Comparison of ENCODE assay signal across 8 mouse cellular contexts in the genomic region with DNA sequence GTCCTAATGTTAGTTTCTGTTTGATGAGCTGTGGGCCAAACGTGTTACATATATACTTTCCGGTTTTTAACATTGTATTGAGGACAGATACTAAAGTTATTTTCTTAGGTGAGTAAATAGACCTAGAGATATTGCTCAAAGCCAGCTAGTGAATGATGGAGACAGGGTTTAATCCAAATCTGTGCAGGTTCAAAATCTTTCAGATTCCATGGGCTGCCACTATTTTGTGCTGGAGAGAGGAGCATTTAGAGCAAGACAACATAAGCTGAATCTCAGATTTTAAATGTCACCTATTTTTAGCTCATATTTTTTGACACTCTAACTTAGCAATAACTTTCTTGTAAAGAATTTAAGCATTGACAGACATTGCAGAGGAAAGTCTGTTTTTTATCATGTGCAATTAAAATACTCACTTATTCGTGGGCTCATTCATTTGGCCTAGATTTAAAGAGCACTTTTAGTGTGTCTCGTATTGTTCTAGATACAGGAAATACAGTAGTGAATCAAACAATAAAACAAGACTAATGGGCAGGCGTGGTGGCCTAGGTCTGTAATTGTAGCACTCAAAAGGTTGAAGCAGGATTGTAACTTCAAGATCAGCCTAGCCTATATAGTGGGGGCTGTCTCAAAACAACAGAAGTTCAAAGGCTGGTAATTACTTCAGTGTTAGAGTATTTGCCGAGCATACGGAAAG. TPM values are rescaled to one million over a fixed set of nuclear protein-coding genes. Genes with fewer than 3 reads are reported as not detected.
DNase-seq lines count a peak whose midpoint lies in the region; ATAC-seq and TF ChIP-seq lines count a peak whose summit lies in the region.

No protein-coding gene starts in this region.

- H3K79me2 ChIP-seq in liver, adult 2 months (ENCODE audit: control insufficient read depth, insufficient read depth, low read length), result peaks cover 30% of the 10 kb centered on the region

- no peak overlapping the region for H3K27ac ChIP-seq in liver, adult 2 months (replicated peaks; ENCODE audit: insufficient read depth, low read depth, low read length)
- H3K27ac ChIP-seq in embryonic facial prominence, embryonic 13.5 days, result peak overlapping the region; percentile 95
- H3K27ac ChIP-seq in intestine, embryonic 16.5 days (ENCODE audit: low read length), result peak overlapping the region; percentile 99
- no peak overlapping the region for H3K27ac ChIP-seq in neural tube, embryonic 12.5 days

- peak overlapping the region; percentile 79 for H3K4me2 ChIP-seq in embryonic facial prominence, embryonic 13.5 days
- H3K4me2 ChIP-seq in intestine, embryonic 16.5 days (ENCODE audit: low read depth, low read length), result peak overlapping the region; percentile 70
- peak overlapping the region; percentile 85 for H3K4me2 ChIP-seq in neural tube, embryonic 12.5 days (replicated peaks)

- H3K9ac ChIP-seq in liver, adult 2 months (ENCODE audit: low read depth, low read length), result no peak overlapping the region
- H3K9ac ChIP-seq in embryonic facial prominence, embryonic 13.5 days, result peak overlapping the region; percentile 95; the same call in 1 of the 2 replicates
- peak overlapping the region; percentile 81 for H3K9ac ChIP-seq in intestine, embryonic 16.5 days (ENCODE audit: low read depth, low read length)
- H3K9ac ChIP-seq in neural tube, embryonic 12.5 days, result no peak overlapping the region

- peak overlapping the region; percentile 88 for H3K4me3 ChIP-seq in liver, adult 2 months (ENCODE audit: insufficient read depth, low read depth, low read length)
- peak overlapping the region; percentile 96 for H3K4me3 ChIP-seq in embryonic facial prominence, embryonic 13.5 days
- peak overlapping the region; percentile 74 for H3K4me3 ChIP-seq in intestine, embryonic 16.5 days (ENCODE audit: low read length)
- H3K4me3 ChIP-seq in neural tube, embryonic 12.5 days, result peak overlapping the region; percentile 97

- no peak for TF ChIP-seq CTCF in liver, adult 2 months (IDR thresholded peaks at IDR 0.05; ENCODE audit: low read depth, low read length)

- H3K9me3 ChIP-seq in embryonic facial prominence, embryonic 13.5 days, result no peaks in the 10 kb centered on the region
- no peaks in the 10 kb centered on the region for H3K9me3 ChIP-seq in intestine, embryonic 16.5 days (ENCODE audit: control insufficient read depth, low read length)
- H3K9me3 ChIP-seq in neural tube, embryonic 12.5 days, result no peaks in the 10 kb centered on the region

- peaks cover 1% of the 10 kb centered on the region; the same call in 1 of the 2 replicates for H3K36me3 ChIP-seq in liver, adult 2 months (ENCODE audit: control insufficient read depth, insufficient read depth, low read length)
- H3K36me3 ChIP-seq in embryonic facial prominence, embryonic 13.5 days, result peaks cover 16% of the 10 kb centered on the region
- H3K36me3 ChIP-seq in intestine, embryonic 16.5 days (ENCODE audit: control insufficient read depth, insufficient read depth, low read length), result no peaks in the 10 kb centered on the region; the same call in 1 of the 2 replicates
- peaks cover 13% of the 10 kb centered on the region for H3K36me3 ChIP-seq in neural tube, embryonic 12.5 days

- peaks cover 14% of the 10 kb centered on the region for H3K4me1 ChIP-seq in liver, adult 2 months (ENCODE audit: control insufficient read depth, insufficient read depth, low read length)
- H3K4me1 ChIP-seq in embryonic facial prominence, embryonic 13.5 days, result peaks cover 32% of the 10 kb centered on the region
- peaks cover 19% of the 10 kb centered on the region for H3K4me1 ChIP-seq in intestine, embryonic 16.5 days (ENCODE audit: control insufficient read depth, insufficient read depth, low read length)
- H3K4me1 ChIP-seq in neural tube, embryonic 12.5 days, result peaks cover 27% of the 10 kb centered on the region

- no peak for TF ChIP-seq POLR2A in liver, adult 2 months (IDR thresholded peaks at IDR 0.05; ENCODE audit: extremely low read depth, insufficient read depth, low read length)

- no peaks in the 10 kb centered on the region for H3K27me3 ChIP-seq in liver, adult 2 months (ENCODE audit: control insufficient read depth, insufficient read depth, low read length)
- no peaks in the 10 kb centered on the region for H3K27me3 ChIP-seq in embryonic facial prominence, embryonic 13.5 days
- no peaks in the 10 kb centered on the region for H3K27me3 ChIP-seq in intestine, embryonic 16.5 days (replicated peaks; ENCODE audit: control insufficient read depth, insufficient read depth, low read length)
- no peaks in the 10 kb centered on the region for H3K27me3 ChIP-seq in neural tube, embryonic 12.5 days (replicated peaks)

- no peak for DNase-seq in liver, adult 2 months (ENCODE audit: extremely low read depth, low read depth, low spot score)
- DNase-seq in liver, result no peak
- DNase-seq in left cerebral cortex, postnatal 36 days (ENCODE audit: low spot score in 2 of 2), result no peak
- DNase-seq in left cerebral cortex, adult 8-10 months (ENCODE audit: low spot score in 2 of 2), result no peak
- DNase-seq in left cerebral cortex, postnatal 4 days, result no peak

- 44% methylated on average over 7 of the region's 7 CpGs for WGBS in liver, adult 2 months
- WGBS in embryonic facial prominence, embryonic 13.5 days, result 41% methylated on average over 7 of the region's 7 CpGs
- WGBS in intestine, embryonic 16.5 days, result 31% methylated on average over 7 of the region's 7 CpGs
- WGBS in neural tube, embryonic 12.5 days, result 52% methylated on average over 7 of the region's 7 CpGs

- ATAC-seq in embryonic facial prominence, embryonic 13.5 days (ENCODE audit: insufficient number of reproducible peaks, insufficient read depth, low FRiP score, low TSS enrichment, low read depth), result no peak
- no peak for ATAC-seq in intestine, embryonic 16.5 days
- ATAC-seq in neural tube, embryonic 12.5 days (ENCODE audit: low FRiP score, low read depth), result no peak

- intact Hi-C loops in left cerebral cortex, postnatal 36 days (cut with DNase I), result no loop called here
- intact Hi-C loops in left cerebral cortex, postnatal 4 days (cut with DNase I), result no loop called here

RNA-seq across cellular contexts. Expression of gene Supt6, which starts 0.7 kb away (rescaled TPM):
- 11.0 and 13.0 TPM in 2 replicates for total RNA-seq in liver, adult 2 months (2014; rRNA removed)
- 8.0 and 8.9 TPM in 2 replicates for polyA plus RNA-seq in liver, adult 2 months (2012; rRNA removed)
- polyA plus RNA-seq in embryonic facial prominence, embryonic 13.5 days (2015; fragmentation: Nextera tagmentation; extraction: Ambion mirVana), result 30.3 and 32.2 TPM in 2 replicates
- 19.6 and 21.1 TPM in 2 replicates for polyA plus RNA-seq in intestine, embryonic 16.5 days (2015; fragmentation: Nextera tagmentation; extraction: Ambion mirVana)
- polyA plus RNA-seq in neural tube, embryonic 12.5 days (2016; fragmentation: Nextera tagmentation; extraction: Ambion mirVana), result 34.0 and 40.5 TPM in 2 replicates
- total RNA-seq in left cerebral cortex, postnatal 36 days (2021), result 100 to 1,000 TPM in 1 of 2 experiments, 10 to 100 TPM in 1; 95.1 to 100 TPM
- total RNA-seq in left cerebral cortex, adult 8-10 months (2022), result 100 to 1,000 TPM in 2 of 4 experiments, 10 to 100 TPM in 2; 98.7 to 102 (median 100) TPM
- 10 to 100 TPM; 72.5 to 75.1 TPM for total RNA-seq in left cerebral cortex, postnatal 4 days (2021)

RNA-seq across cellular contexts. Expression of gene Sdf2, which starts 0.9 kb away (rescaled TPM):
- 45.5 and 48.1 TPM in 2 replicates for total RNA-seq in liver, adult 2 months (2014; rRNA removed)
- polyA plus RNA-seq in liver, adult 2 months (2012; rRNA removed), result 63.9 and 70.1 TPM in 2 replicates
- 81.9 and 90.6 TPM in 2 replicates for polyA plus RNA-seq in embryonic facial prominence, embryonic 13.5 days (2015; fragmentation: Nextera tagmentation; extraction: Ambion mirVana)
- polyA plus RNA-seq in intestine, embryonic 16.5 days (2015; fragmentation: Nextera tagmentation; extraction: Ambion mirVana), result 72.7 and 74.8 TPM in 2 replicates
- polyA plus RNA-seq in neural tube, embryonic 12.5 days (2016; fragmentation: Nextera tagmentation; extraction: Ambion mirVana), result 59.8 and 60.8 TPM in 2 replicates
- total RNA-seq in left cerebral cortex, postnatal 36 days (2021), result 10 to 100 TPM; 61.0 to 64.6 TPM
- total RNA-seq in left cerebral cortex, adult 8-10 months (2022), result 10 to 100 TPM; 54.1 to 66.1 (median 59.1) TPM
- 10 to 100 TPM; 50.2 to 58.7 TPM for total RNA-seq in left cerebral cortex, postnatal 4 days (2021)

RNA-seq across cellular contexts. Expression of gene 2610507B11Rik, which starts 15.1 kb away (rescaled TPM):
- 66.7 and 68.6 TPM in 2 replicates for total RNA-seq in liver, adult 2 months (2014; rRNA removed)
- polyA plus RNA-seq in liver, adult 2 months (2012; rRNA removed), result 42.5 and 43.6 TPM in 2 replicates
- 73.7 and 79.6 TPM in 2 replicates for polyA plus RNA-seq in embryonic facial prominence, embryonic 13.5 days (2015; fragmentation: Nextera tagmentation; extraction: Ambion mirVana)
- 50.6 and 56.9 TPM in 2 replicates for polyA plus RNA-seq in intestine, embryonic 16.5 days (2015; fragmentation: Nextera tagmentation; extraction: Ambion mirVana)
- 64.9 and 72.4 TPM in 2 replicates for polyA plus RNA-seq in neural tube, embryonic 12.5 days (2016; fragmentation: Nextera tagmentation; extraction: Ambion mirVana)
- 100 to 1,000 TPM; 177 TPM for total RNA-seq in left cerebral cortex, postnatal 36 days (2021)
- total RNA-seq in left cerebral cortex, adult 8-10 months (2022), result 100 to 1,000 TPM; 172 to 181 (median 177) TPM
- total RNA-seq in left cerebral cortex, postnatal 4 days (2021), result 100 to 1,000 TPM; 111 to 113 TPM

RNA-seq across cellular contexts. Expression of gene BC030499, which starts 44.2 kb away (rescaled TPM):
- 0.18 and 0.27 TPM in 2 replicates for total RNA-seq in liver, adult 2 months (2014; rRNA removed)
- 0.11 and 0.13 TPM in 2 replicates for polyA plus RNA-seq in liver, adult 2 months (2012; rRNA removed)
- 0.28 TPM in 1 of 2 replicates, not detected in the other for polyA plus RNA-seq in embryonic facial prominence, embryonic 13.5 days (2015; fragmentation: Nextera tagmentation; extraction: Ambion mirVana)
- 0.32 TPM in 1 of 2 replicates, not detected in the other for polyA plus RNA-seq in intestine, embryonic 16.5 days (2015; fragmentation: Nextera tagmentation; extraction: Ambion mirVana)
- 0.20 and 0.52 TPM in 2 replicates for polyA plus RNA-seq in neural tube, embryonic 12.5 days (2016; fragmentation: Nextera tagmentation; extraction: Ambion mirVana)
- total RNA-seq in left cerebral cortex, postnatal 36 days (2021), result 10 to 100 TPM; 11.3 to 25.5 TPM
- total RNA-seq in left cerebral cortex, adult 8-10 months (2022), result 10 to 100 TPM; 12.0 to 15.3 (median 13.3) TPM
- 1 to 10 TPM in 1 of 2 experiments, under 1 TPM in 1; 0.72 to 1.1 TPM for total RNA-seq in left cerebral cortex, postnatal 4 days (2021)

RNA-seq across cellular contexts. Expression of gene Proca1, which starts 53.3 kb away (rescaled TPM):
- total RNA-seq in liver, adult 2 months (2014; rRNA removed), result 0.55 and 0.60 TPM in 2 replicates
- polyA plus RNA-seq in liver, adult 2 months (2012; rRNA removed), result 0.24 and 0.35 TPM in 2 replicates
- 3.2 and 4.1 TPM in 2 replicates for polyA plus RNA-seq in embryonic facial prominence, embryonic 13.5 days (2015; fragmentation: Nextera tagmentation; extraction: Ambion mirVana)
- polyA plus RNA-seq in intestine, embryonic 16.5 days (2015; fragmentation: Nextera tagmentation; extraction: Ambion mirVana), result 1.8 and 2.3 TPM in 2 replicates
- 2.5 and 2.9 TPM in 2 replicates for polyA plus RNA-seq in neural tube, embryonic 12.5 days (2016; fragmentation: Nextera tagmentation; extraction: Ambion mirVana)
- total RNA-seq in left cerebral cortex, postnatal 36 days (2021), result 1 to 10 TPM; 6.6 to 8.7 TPM
- total RNA-seq in left cerebral cortex, adult 8-10 months (2022), result 1 to 10 TPM; 5.9 to 7.4 (median 6.8) TPM
- 1 to 10 TPM; 3.3 to 4.2 TPM for total RNA-seq in left cerebral cortex, postnatal 4 days (2021)

Comparison
In these comparisons a context has a peak if more than half of its experiments do, and no peak if none do; other contexts are left out.
1. H3K27ac ChIP-seq: peak in embryonic facial prominence, embryonic 13.5 days (single experiment) and intestine, embryonic 16.5 days (single experiment); none in liver, adult 2 months (single experiment) and neural tube, embryonic 12.5 days (single experiment).
2. H3K9ac ChIP-seq: peak in embryonic facial prominence, embryonic 13.5 days (single experiment) and intestine, embryonic 16.5 days (single experiment); none in liver, adult 2 months (single experiment) and neural tube, embryonic 12.5 days (single experiment).
3. Peak in every context shown above with its lines, with median percentiles within 50 percentile points of each other: H3K4me3 ChIP-seq and H3K4me2 ChIP-seq.